Mouse (Mus musculus): ENCODE measurements at regions not wholly inside any gene's neighbourhood (a gene's known extent, or its start where the extent isn't known, plus 50 kb on each side); places are given as distances from the start of the nearest gene placed in this dataset.
A peak's percentile ranks its signal among the peaks of the same experiment; 100 is the strongest.

DNA sequence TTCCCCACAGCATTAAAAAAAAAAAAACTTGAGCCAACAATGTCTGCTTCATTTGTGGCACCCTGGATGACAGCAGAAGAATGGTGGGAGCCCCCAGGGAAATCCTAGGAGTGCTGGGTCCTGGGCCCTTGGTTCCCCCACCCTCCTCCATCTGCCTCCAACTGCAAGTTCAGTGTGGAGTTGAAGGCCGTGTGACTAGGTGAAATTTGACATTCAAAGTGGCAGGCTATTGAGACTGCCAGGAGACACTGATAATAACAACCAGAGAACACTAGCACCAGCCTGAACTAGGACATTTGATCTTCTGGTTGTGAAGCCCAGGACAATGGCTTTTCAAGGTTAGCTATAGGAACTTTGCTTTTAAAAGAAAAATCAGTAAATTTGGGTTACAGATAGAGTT lies 74.0 kb downstream of the Adamts15 start:
- H3K9me3 ChIP-seq (replicated peaks; ENCODE audit: control insufficient read depth, low read length), result no peaks in the 10 kb centered on the region
- WGBS (ENCODE audit: insufficient replicate concordance), result 25% methylated on average over 1 of the region's 1 CpGs
- no peaks in the 10 kb centered on the region for H3K36me3 ChIP-seq (ENCODE audit: control insufficient read depth, insufficient read depth, low read length)
- H3K9ac ChIP-seq (ENCODE audit: low read depth, low read length), result no peak overlapping the region
- peak overlapping the region; percentile 62 for H3K27ac ChIP-seq (ENCODE audit: low read depth, low read length)
- ATAC-seq (replicated peaks; ENCODE audit: insufficient number of reproducible peaks, low FRiP score, low TSS enrichment), result no peak
- no peak overlapping the region for H3K4me3 ChIP-seq (ENCODE audit: low read depth, low read length)
- peaks cover 16% of the 10 kb centered on the region; the same call in 1 of the 2 replicates for H3K4me1 ChIP-seq (ENCODE audit: control insufficient read depth, insufficient read depth, low read length)
- H3K27me3 ChIP-seq (ENCODE audit: control insufficient read depth, insufficient read depth, low read length), result no peaks in the 10 kb centered on the region
- H3K4me2 ChIP-seq, result no peak overlapping the region

DNA sequence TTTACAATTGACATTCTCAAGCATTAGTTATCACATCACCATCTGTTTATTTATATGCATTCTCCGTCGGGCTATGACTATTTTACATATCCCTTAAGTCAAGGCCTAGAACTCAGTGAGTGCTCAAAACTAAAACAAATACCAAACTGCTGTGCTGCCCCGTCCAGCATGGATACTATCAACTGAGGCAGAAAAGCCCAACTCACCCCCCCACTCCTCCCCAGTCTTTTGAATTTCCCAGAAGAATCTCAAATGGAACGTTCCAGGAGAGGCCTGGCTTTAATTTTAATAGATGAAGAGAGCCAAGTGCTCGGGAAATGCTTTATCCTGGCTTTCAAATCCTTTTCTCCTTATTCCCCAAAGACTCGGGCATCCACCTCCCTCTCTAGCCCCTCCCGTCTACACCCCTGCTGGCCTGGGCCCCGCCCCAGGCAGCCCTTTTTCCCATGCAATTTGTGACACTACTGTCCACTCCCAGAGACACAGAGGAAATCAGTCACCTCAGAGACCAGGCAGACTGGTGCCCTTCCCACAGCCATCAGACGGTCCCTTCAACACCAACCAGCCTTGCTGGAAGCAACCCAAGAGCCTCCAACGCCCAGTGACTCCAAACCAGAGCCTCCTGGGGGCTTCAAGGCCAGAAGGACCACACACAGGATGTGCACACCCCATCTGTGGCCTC lies 76.5 kb downstream of the Adamts15 start:
- Histone ChIP-seq H3K36me3 (ENCODE audit: control insufficient read depth, insufficient read depth, low read length) (no peaks in the 10 kb centered on the region), H3K9ac (ENCODE audit: low read depth, low read length) (no peak overlapping the region), H3K4me2 (no peak overlapping the region), H3K4me3 (ENCODE audit: low read depth, low read length) (no peak overlapping the region), H3K27ac (ENCODE audit: low read depth, low read length) (no peak overlapping the region), H3K9me3 (replicated peaks; ENCODE audit: control insufficient read depth, low read length) (no peaks in the 10 kb centered on the region), H3K4me1 (ENCODE audit: control insufficient read depth, insufficient read depth, low read length) (peaks cover 16% of the 10 kb centered on the region; the same call in 1 of the 2 replicates), H3K27me3 (ENCODE audit: control insufficient read depth, insufficient read depth, low read length) (no peaks in the 10 kb centered on the region)
- 70% methylated on average over 10 of the region's 10 CpGs for WGBS (ENCODE audit: insufficient replicate concordance)
- no peak for ATAC-seq (replicated peaks; ENCODE audit: insufficient number of reproducible peaks, low FRiP score, low TSS enrichment)

DNA sequence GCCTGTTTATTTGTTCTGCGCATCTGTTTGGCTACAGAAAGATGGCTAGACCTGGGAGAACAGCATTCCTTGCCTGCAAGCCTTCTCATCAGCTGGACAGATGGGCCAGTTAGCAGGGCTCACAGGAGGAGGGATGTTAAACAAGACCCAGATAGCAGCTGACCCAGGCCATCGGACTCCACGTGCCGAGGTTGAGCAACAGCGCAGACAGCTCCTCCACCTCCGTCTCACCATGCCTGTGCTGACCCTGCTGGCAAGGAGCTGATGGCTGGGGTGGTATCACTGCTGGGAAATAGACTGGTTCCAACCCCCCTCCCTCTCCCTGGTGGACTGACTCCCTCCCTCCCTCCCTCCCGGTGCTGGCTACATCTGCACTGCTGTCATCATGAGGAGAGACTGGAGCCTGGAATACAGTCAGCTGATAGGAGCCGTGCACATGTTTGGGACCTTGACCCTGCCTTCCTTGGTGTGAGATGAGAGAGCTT lies 78.1 kb downstream of the Adamts15 start:
- no peak overlapping the region for H3K9ac ChIP-seq (ENCODE audit: low read depth, low read length)
- WGBS (ENCODE audit: insufficient replicate concordance), result 23% methylated on average over 8 of the region's 8 CpGs
- peaks cover 24% of the 10 kb centered on the region for H3K4me1 ChIP-seq (ENCODE audit: control insufficient read depth, insufficient read depth, low read length)
- no peaks in the 10 kb centered on the region for H3K27me3 ChIP-seq (ENCODE audit: control insufficient read depth, insufficient read depth, low read length)
- H3K27ac ChIP-seq (ENCODE audit: low read depth, low read length), result no peak overlapping the region
- no peaks in the 10 kb centered on the region for H3K9me3 ChIP-seq (replicated peaks; ENCODE audit: control insufficient read depth, low read length)
- no peak overlapping the region for H3K4me2 ChIP-seq
- peak; percentile 71 for ATAC-seq (replicated peaks; ENCODE audit: insufficient number of reproducible peaks, low FRiP score, low TSS enrichment)
- no peak overlapping the region for H3K4me3 ChIP-seq (ENCODE audit: low read depth, low read length)
- H3K36me3 ChIP-seq (ENCODE audit: control insufficient read depth, insufficient read depth, low read length), result no peaks in the 10 kb centered on the region

DNA sequence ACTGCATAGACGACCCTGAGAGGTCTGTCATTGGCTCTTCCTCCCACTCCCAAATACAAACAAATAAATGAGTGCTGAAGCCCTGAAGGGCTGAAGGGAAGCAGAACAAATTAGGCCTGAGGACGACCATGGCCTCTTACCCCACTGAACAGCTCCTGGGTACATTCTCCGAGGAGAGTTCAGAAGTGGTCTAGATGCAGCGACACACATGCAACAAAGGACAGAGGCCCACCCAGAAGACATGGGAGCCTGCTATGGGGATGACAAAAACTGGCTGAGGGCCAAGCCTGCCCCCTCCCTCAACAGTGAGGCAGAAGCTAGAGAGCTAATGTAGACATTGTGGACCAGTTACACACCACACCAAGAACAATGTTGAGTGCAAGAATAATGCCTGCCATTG lies 87.3 kb downstream of the Adamts15 start:
- ATAC-seq (replicated peaks; ENCODE audit: insufficient number of reproducible peaks, low FRiP score, low TSS enrichment), result no peak
- Histone ChIP-seq H3K9ac (ENCODE audit: low read depth, low read length) (no peak overlapping the region), H3K9me3 (replicated peaks; ENCODE audit: control insufficient read depth, low read length) (no peaks in the 10 kb centered on the region), H3K27ac (ENCODE audit: low read depth, low read length) (no peak overlapping the region), H3K4me3 (ENCODE audit: low read depth, low read length) (no peak overlapping the region), H3K4me1 (ENCODE audit: control insufficient read depth, insufficient read depth, low read length) (peaks cover 9% of the 10 kb centered on the region), H3K27me3 (ENCODE audit: control insufficient read depth, insufficient read depth, low read length) (no peaks in the 10 kb centered on the region), H3K4me2 (no peak overlapping the region), H3K36me3 (ENCODE audit: control insufficient read depth, insufficient read depth, low read length) (no peaks in the 10 kb centered on the region)
- WGBS (ENCODE audit: insufficient replicate concordance), result 62% methylated on average over 4 of the region's 4 CpGs

DNA sequence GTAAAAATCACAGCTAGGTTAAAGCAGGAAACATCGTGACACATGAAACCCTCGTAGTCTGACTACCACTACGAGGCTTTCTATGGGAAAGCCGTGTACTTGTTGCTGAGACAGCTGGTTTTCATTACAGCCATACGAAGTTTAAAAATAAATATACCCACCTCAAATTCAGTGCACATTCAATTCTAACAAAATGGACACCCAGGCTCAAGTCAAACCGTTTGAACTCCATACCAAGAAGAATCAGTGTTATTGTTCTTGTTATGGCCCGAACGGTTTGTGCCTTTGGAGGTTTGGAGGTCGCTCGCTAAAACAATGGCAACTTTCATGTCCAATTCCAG lies 87.7 kb downstream of the Adamts15 start:
- H3K36me3 ChIP-seq (ENCODE audit: control insufficient read depth, insufficient read depth, low read length), result no peaks in the 10 kb centered on the region
- H3K27ac ChIP-seq (ENCODE audit: low read depth, low read length), result no peak overlapping the region
- peaks cover 5% of the 10 kb centered on the region for H3K4me1 ChIP-seq (ENCODE audit: control insufficient read depth, insufficient read depth, low read length)
- ATAC-seq (replicated peaks; ENCODE audit: insufficient number of reproducible peaks, low FRiP score, low TSS enrichment), result no peak
- H3K4me2 ChIP-seq, result no peak overlapping the region
- no peaks in the 10 kb centered on the region for H3K27me3 ChIP-seq (ENCODE audit: control insufficient read depth, insufficient read depth, low read length)
- H3K9ac ChIP-seq (ENCODE audit: low read depth, low read length), result no peak overlapping the region
- no peaks in the 10 kb centered on the region for H3K9me3 ChIP-seq (replicated peaks; ENCODE audit: control insufficient read depth, low read length)
- H3K4me3 ChIP-seq (ENCODE audit: low read depth, low read length), result no peak overlapping the region
- 65% methylated on average over 10 of the region's 10 CpGs for WGBS (ENCODE audit: insufficient replicate concordance)

DNA sequence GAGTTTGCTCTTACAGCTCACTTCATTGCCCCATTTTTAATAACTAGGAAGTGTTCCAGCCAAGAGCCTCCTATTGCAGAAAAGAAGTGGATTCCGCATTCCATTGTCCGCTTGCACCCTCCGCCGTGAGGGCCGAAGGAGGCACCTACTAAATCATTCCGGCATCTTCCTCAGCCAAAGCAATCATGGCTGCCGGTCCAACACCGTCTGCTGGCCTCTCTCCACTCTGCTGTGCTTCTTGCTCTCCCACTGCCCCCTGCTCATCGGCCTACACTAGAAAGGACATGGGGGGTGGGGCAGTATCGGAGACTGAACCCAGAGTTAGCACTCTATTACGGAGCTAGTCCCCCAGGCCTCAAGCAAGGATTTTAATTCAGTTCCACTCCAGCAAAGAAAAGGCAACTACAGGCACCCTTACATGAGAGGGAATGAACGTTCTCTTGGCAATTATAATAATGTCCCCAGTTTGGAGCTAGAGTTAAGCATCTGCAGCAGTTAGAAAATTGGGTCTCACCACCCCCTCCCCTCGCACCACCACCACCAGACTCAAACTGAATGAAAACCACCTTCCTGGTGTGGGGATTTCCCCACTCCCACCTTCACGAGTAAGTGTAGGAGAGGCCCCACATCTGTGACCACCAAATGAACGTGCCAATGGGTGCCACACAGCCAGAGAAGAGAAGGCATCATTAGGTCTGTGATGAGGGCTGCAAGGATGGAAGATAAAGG lies 88.3 kb downstream of the Adamts15 start:
- H3K4me1 ChIP-seq (ENCODE audit: control insufficient read depth, insufficient read depth, low read length), result peaks cover under 1% of the 10 kb centered on the region; the same call in 1 of the 2 replicates
- 80% methylated on average over 15 of the region's 15 CpGs for WGBS (ENCODE audit: insufficient replicate concordance)
- no peak overlapping the region for H3K4me2 ChIP-seq
- ATAC-seq (replicated peaks; ENCODE audit: insufficient number of reproducible peaks, low FRiP score, low TSS enrichment), result no peak
- H3K27me3 ChIP-seq (ENCODE audit: control insufficient read depth, insufficient read depth, low read length), result no peaks in the 10 kb centered on the region
- no peak overlapping the region for H3K4me3 ChIP-seq (ENCODE audit: low read depth, low read length)
- no peak overlapping the region for H3K9ac ChIP-seq (ENCODE audit: low read depth, low read length)
- H3K36me3 ChIP-seq (ENCODE audit: control insufficient read depth, insufficient read depth, low read length), result no peaks in the 10 kb centered on the region
- no peaks in the 10 kb centered on the region for H3K9me3 ChIP-seq (replicated peaks; ENCODE audit: control insufficient read depth, low read length)
- no peak overlapping the region for H3K27ac ChIP-seq (ENCODE audit: low read depth, low read length)

DNA sequence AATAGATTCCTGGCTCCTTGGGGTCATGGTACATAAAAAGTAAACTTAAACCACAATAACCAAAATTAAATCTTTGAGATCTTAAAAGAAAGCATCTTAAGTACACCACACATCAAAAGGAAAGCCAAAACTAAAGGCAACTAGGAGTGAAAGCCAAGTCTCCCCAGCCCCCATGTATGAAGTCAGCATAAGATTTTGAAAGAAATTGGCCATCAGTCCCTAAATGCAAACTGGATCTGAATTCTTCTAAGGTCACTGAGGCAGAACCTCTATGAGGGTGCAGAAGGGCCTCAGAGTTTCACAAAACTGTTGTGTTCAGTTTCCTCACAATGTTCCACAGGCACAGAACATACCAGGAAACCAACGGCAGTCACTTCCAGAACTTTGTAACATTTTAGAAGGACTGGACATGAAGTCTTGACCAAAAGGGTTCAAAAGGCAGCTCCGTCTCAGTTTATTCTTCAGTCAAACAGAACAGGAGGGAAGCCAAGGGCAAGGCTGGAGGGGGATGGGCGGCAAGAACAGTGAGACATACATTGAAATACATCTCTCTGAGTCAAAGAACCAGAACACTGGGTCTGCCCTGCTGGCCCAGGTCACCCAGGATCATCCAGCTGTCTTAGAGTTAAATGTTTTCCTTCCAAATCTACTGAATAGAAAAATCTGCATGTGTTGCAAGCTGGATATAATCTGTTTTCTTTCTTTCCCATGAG lies 92.9 kb downstream of the Adamts15 start:
- 77% methylated on average over 3 of the region's 3 CpGs for WGBS (ENCODE audit: insufficient replicate concordance)
- Histone ChIP-seq H3K4me3 (ENCODE audit: low read depth, low read length) (no peak overlapping the region), H3K4me1 (ENCODE audit: control insufficient read depth, insufficient read depth, low read length) (no peaks in the 10 kb centered on the region), H3K27ac (ENCODE audit: low read depth, low read length) (no peak overlapping the region), H3K4me2 (no peak overlapping the region), H3K9ac (ENCODE audit: low read depth, low read length) (no peak overlapping the region), H3K27me3 (ENCODE audit: control insufficient read depth, insufficient read depth, low read length) (no peaks in the 10 kb centered on the region), H3K36me3 (ENCODE audit: control insufficient read depth, insufficient read depth, low read length) (no peaks in the 10 kb centered on the region), H3K9me3 (replicated peaks; ENCODE audit: control insufficient read depth, low read length) (no peaks in the 10 kb centered on the region)
- ATAC-seq (replicated peaks; ENCODE audit: insufficient number of reproducible peaks, low FRiP score, low TSS enrichment), result no peak

DNA sequence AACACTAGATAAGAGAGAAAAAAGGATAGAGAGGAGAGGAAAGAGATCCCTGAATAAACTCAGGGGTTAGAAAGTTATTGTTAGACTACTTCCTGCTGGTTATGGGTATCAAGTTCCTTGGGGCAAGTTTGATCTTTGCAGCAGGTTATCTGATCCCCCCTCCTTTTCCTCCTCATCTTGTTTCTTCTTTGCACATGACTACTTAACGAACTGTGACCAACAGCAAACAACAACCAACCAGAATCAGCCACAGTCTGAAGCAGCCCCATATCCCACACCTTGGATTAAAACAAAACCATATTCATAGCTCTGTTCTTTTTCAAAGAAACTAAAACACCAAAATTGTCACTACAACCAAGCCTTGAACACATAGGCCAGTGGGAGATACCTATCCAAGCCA lies 94.5 kb downstream of the Adamts15 start:
- H3K36me3 ChIP-seq (ENCODE audit: control insufficient read depth, insufficient read depth, low read length), result no peaks in the 10 kb centered on the region
- H3K27me3 ChIP-seq (ENCODE audit: control insufficient read depth, insufficient read depth, low read length), result no peaks in the 10 kb centered on the region
- H3K4me1 ChIP-seq (ENCODE audit: control insufficient read depth, insufficient read depth, low read length), result no peaks in the 10 kb centered on the region
- no peaks in the 10 kb centered on the region for H3K9me3 ChIP-seq (replicated peaks; ENCODE audit: control insufficient read depth, low read length)
- no peak overlapping the region for H3K4me2 ChIP-seq
- no peak for ATAC-seq (replicated peaks; ENCODE audit: insufficient number of reproducible peaks, low FRiP score, low TSS enrichment)
- H3K27ac ChIP-seq (ENCODE audit: low read depth, low read length), result no peak overlapping the region
- WGBS (ENCODE audit: insufficient replicate concordance), result 68% methylated on average over 1 of the region's 1 CpGs
- no peak overlapping the region for H3K9ac ChIP-seq (ENCODE audit: low read depth, low read length)
- H3K4me3 ChIP-seq (ENCODE audit: low read depth, low read length), result no peak overlapping the region

All from heart, embryonic 11.5 days (tissue).